Mouse (Mus musculus) myocyte (in vitro differentiated cells): ENCODE data around the gene Dcaf7. TPM values are rescaled to one million over a fixed set of nuclear protein-coding genes. Genes with fewer than 3 reads are reported as not detected.

Experiments
- H3K27me3 ChIP-seq: one replicate; pipeline ENCODE4 v1.6.1; 2011; ENCODE audit not compliant: control insufficient read depth, insufficient read depth, insufficient read length
- H3K36me3 ChIP-seq: one replicate; pipeline ENCODE4 v1.6.1; 2011; ENCODE audit not compliant: control insufficient read depth, insufficient read depth
- H3K4me2 ChIP-seq: one replicate; pipeline ENCODE4 v1.6.1; 2011; ENCODE audit warnings: low read depth, control low read depth
- H3K4me3 ChIP-seq: one replicate; pipeline ENCODE4 v1.5.1; 2011; ENCODE audit warnings: mild to moderate bottlenecking, control low read depth, moderate library complexity
- H3K79me2 ChIP-seq: one replicate; pipeline ENCODE4 v1.6.1; 2011; ENCODE audit not compliant: control insufficient read depth, insufficient read depth
- H3ac ChIP-seq: one replicate; pipeline ENCODE4 v1.6.1; 2011; ENCODE audit not compliant: control insufficient read depth, insufficient read length
- CEBPB ChIP-seq: IDR thresholded peaks from 2 replicates; pipeline ENCODE4 v1.6.1; 2011; ENCODE audit warnings: mild to moderate bottlenecking, moderate library complexity; ENCODE audit not compliant: poor library complexity, insufficient read depth, severe bottlenecking
- E2F4 ChIP-seq: IDR thresholded peaks from one replicate; pipeline ENCODE4 v1.6.1; 2011; ENCODE audit warnings: mild to moderate bottlenecking, control low read depth, moderate library complexity; ENCODE audit not compliant: insufficient read depth
- MAX ChIP-seq: IDR thresholded peaks from one replicate; pipeline ENCODE4 v1.6.1; 2011; ENCODE audit warnings: low read depth, mild to moderate bottlenecking, control low read depth
- MYOD1 ChIP-seq, 3 experiments: IDR thresholded peaks; one replicate each; pipeline ENCODE4 v1.6.1; 2011; ENCODE audit warnings: control low read depth in 2 of 3, low read depth in 2 of 3, mild to moderate bottlenecking in 2 of 3, moderate library complexity in 1 of 3; ENCODE audit not compliant: insufficient read length in 2 of 3, control insufficient read depth in 1 of 3
- MYOG ChIP-seq, 3 experiments: IDR thresholded peaks; one replicate each; pipeline ENCODE4 v1.6.1; 2011; ENCODE audit warnings: control low read depth in 2 of 3, low read depth in 2 of 3, mild to moderate bottlenecking in 2 of 3; ENCODE audit not compliant: insufficient read length in 2 of 3, control insufficient read depth in 1 of 3, insufficient read depth in 1 of 3
- POLR2A ChIP-seq: IDR thresholded peaks from one replicate; pipeline ENCODE4 v1.6.1; 2011; ENCODE audit warnings: low read depth, mild to moderate bottlenecking, control low read depth, moderate library complexity; ENCODE audit not compliant: insufficient read length
- POLR2AphosphoS2 ChIP-seq: IDR thresholded peaks from one replicate; pipeline ENCODE4 v1.6.1; 2011; ENCODE audit warnings: low read depth, control low read depth; ENCODE audit not compliant: insufficient read length
- REST ChIP-seq: IDR thresholded peaks from one replicate; pipeline ENCODE4 v1.6.1; 2011; ENCODE audit warnings: mild to moderate bottlenecking, control low read depth, moderate library complexity; ENCODE audit not compliant: insufficient read depth, insufficient read length
- SRF ChIP-seq: IDR thresholded peaks from one replicate; pipeline ENCODE4 v1.6.1; 2011; ENCODE audit warnings: low read depth; ENCODE audit not compliant: control insufficient read depth, insufficient read length
- TCF12 ChIP-seq: IDR thresholded peaks from one replicate; pipeline ENCODE4 v1.6.1; 2011; ENCODE audit warnings: mild to moderate bottlenecking, control low read depth; ENCODE audit not compliant: poor library complexity, insufficient read depth, severe bottlenecking
- TCF3 ChIP-seq: IDR thresholded peaks from one replicate; pipeline ENCODE4 v1.6.1; 2011; ENCODE audit warnings: low read depth, control low read depth; ENCODE audit not compliant: insufficient read length
- USF1 ChIP-seq: IDR thresholded peaks from one replicate; pipeline ENCODE4 v1.6.1; 2011; ENCODE audit warnings: low read depth, mild to moderate bottlenecking, control low read depth, moderate library complexity
- polyA plus RNA-seq: library from polyadenylated mRNA; unstranded; fragments of >200 nt; fragmentation: generic; extraction: Trizol; gene quantifications from one replicate; pipeline ENCODE4 v1.2.1, GENCODE M21; 2012; ENCODE audit warnings: missing spikeins

Gene Dcaf7
- polyA plus RNA-seq, 1 experiment, result 36.1 TPM

GRCm38 (mm10) chr11:106083708-106084701 lies 47.3 kb downstream of the Dcaf7 start, which contains the start of gene Map3k3:
Gene Map3k3 (plus strand): TSS chr11:106084613.
- H3K27me3 ChIP-seq, result no peaks in the 10 kb centered on the region
- peak within 1 kb of the TSS; percentile 55 for H3K4me3 ChIP-seq
- peak within 1 kb of the TSS; percentile 83 for H3K4me2 ChIP-seq
- H3K36me3 ChIP-seq, result no peaks in the 10 kb centered on the region
- H3K79me2 ChIP-seq, result peaks cover 38% of the 10 kb centered on the region
- peak within 1 kb of the TSS; percentile 58 for H3ac ChIP-seq
- TF ChIP-seq POLR2AphosphoS2 (peak; percentile 79), POLR2A (peak; percentile 95), CEBPB (no peak), MAX (no peak), E2F4 (peak; percentile 44), MYOG (IDR thresholded peaks at IDR 0.05; ENCODE audit: control insufficient read depth in 1 of 3, insufficient read depth in 1 of 3, insufficient read length in 2 of 3, low read depth in 2 of 3) (no peak)

GRCm38 (mm10) chr11:106084911-106085561 lies 48.4 kb downstream of the Dcaf7 start:
- Histone ChIP-seq H3K36me3 (no peaks in the 10 kb centered on the region), H3ac (peak overlapping the region; percentile 58), H3K27me3 (no peaks in the 10 kb centered on the region), H3K79me2 (peaks cover 48% of the 10 kb centered on the region), H3K4me2 (peak overlapping the region; percentile 79), H3K4me3 (peak overlapping the region; percentile 55)
- TF ChIP-seq POLR2A, result peak; percentile 80
- TF ChIP-seq REST, result no peak

DNA sequence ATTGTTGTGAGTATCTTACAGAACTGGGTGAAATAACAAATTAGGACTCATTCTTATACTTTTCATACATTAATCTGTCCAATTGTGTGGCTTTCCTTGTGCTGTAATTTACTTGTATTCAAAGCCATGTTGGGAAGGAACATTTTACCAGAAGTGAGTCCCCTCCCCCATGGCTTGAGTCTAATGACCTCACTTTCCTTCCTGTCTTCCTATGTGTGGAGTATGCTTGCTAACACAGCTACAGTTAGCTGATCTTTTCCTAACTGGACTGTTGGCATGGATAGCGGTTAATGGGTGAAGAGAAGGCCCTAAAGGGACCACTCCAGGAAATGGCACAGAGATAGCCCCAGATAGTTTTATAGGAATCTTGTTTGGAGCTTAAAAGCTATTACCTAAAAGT lies 61.6 kb downstream of the Dcaf7 start:
- Histone ChIP-seq H3K27me3 (no peaks in the 10 kb centered on the region), H3ac (no peak overlapping the region), H3K79me2 (peaks cover 71% of the 10 kb centered on the region), H3K4me2 (no peak overlapping the region), H3K4me3 (no peak overlapping the region), H3K36me3 (peaks cover 11% of the 10 kb centered on the region)
- TF ChIP-seq USF1 (no peak), TCF12 (no peak), POLR2AphosphoS2 (no peak), POLR2A (no peak), SRF (no peak), MAX (no peak), TCF3 (no peak), REST (no peak), MYOD1 (IDR thresholded peaks at IDR 0.05; ENCODE audit: control insufficient read depth in 1 of 3, insufficient read length in 2 of 3, low read depth in 2 of 3) (no peak), CEBPB (no peak), E2F4 (no peak), MYOG (IDR thresholded peaks at IDR 0.05; ENCODE audit: control insufficient read depth in 1 of 3, insufficient read depth in 1 of 3, insufficient read length in 2 of 3, low read depth in 2 of 3) (no peak)

DNA sequence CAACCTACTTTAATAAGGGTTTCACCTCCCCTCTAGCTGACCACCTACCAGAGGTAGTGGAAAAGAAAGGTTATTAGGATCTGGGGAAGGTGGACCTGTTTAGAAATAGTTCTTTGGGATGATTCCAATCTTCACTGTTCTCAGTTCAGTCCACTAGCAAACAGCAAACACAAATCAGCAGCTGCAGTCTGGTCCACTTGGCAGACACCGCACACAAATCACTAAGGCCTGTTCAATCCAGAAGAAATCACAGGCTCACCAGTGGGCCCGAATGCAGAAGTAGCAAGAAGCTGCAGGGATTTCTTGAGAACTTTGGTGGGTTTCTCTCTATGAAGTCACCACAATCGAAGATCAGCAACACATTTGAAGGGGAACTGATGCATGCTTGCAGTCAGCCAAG lies 66.2 kb downstream of the Dcaf7 start:
- H3K27me3 ChIP-seq, result no peaks in the 10 kb centered on the region
- peaks cover 7% of the 10 kb centered on the region for H3K36me3 ChIP-seq
- peaks cover 37% of the 10 kb centered on the region for H3K79me2 ChIP-seq
- TF ChIP-seq CEBPB (no peak), MYOG (IDR thresholded peaks at IDR 0.05; ENCODE audit: control insufficient read depth in 1 of 3, insufficient read depth in 1 of 3, insufficient read length in 2 of 3, low read depth in 2 of 3) (no peak), E2F4 (no peak), REST (no peak), USF1 (no peak), POLR2AphosphoS2 (no peak), TCF12 (no peak), POLR2A (no peak), TCF3 (no peak), MAX (no peak), SRF (no peak), MYOD1 (IDR thresholded peaks at IDR 0.05; ENCODE audit: control insufficient read depth in 1 of 3, insufficient read length in 2 of 3, low read depth in 2 of 3) (no peak)
- no peak overlapping the region for H3K4me3 ChIP-seq
- no peak overlapping the region for H3ac ChIP-seq
- H3K4me2 ChIP-seq, result no peak overlapping the region

GRCm38 (mm10) chr11:106106047-106106587 lies 69.4 kb downstream of the Dcaf7 start:
- Histone ChIP-seq H3ac (no peak overlapping the region), H3K4me3 (no peak overlapping the region), H3K36me3 (peaks cover 7% of the 10 kb centered on the region), H3K79me2 (peaks cover 23% of the 10 kb centered on the region), H3K27me3 (no peaks in the 10 kb centered on the region), H3K4me2 (no peak overlapping the region)
- TF ChIP-seq REST (no peak), MAX (no peak), MYOG (IDR thresholded peaks at IDR 0.05; ENCODE audit: control insufficient read depth in 1 of 3, insufficient read depth in 1 of 3, insufficient read length in 2 of 3, low read depth in 2 of 3) (no peak), POLR2A (no peak), TCF3 (no peak), POLR2AphosphoS2 (no peak), USF1 (no peak), E2F4 (no peak), SRF (no peak), TCF12 (no peak), CEBPB (no peak), MYOD1 (IDR thresholded peaks at IDR 0.05; ENCODE audit: control insufficient read depth in 1 of 3, insufficient read length in 2 of 3, low read depth in 2 of 3) (no peak)
